Mouse (Mus musculus): ENCODE measurements around the gene Tmem102. TPM values are rescaled to one million over a fixed set of nuclear protein-coding genes. Genes with fewer than 3 reads are reported as not detected.

Tmem102 gene
- total RNA-seq, 2 experiments from 2014 or later, result not detected

DNA sequence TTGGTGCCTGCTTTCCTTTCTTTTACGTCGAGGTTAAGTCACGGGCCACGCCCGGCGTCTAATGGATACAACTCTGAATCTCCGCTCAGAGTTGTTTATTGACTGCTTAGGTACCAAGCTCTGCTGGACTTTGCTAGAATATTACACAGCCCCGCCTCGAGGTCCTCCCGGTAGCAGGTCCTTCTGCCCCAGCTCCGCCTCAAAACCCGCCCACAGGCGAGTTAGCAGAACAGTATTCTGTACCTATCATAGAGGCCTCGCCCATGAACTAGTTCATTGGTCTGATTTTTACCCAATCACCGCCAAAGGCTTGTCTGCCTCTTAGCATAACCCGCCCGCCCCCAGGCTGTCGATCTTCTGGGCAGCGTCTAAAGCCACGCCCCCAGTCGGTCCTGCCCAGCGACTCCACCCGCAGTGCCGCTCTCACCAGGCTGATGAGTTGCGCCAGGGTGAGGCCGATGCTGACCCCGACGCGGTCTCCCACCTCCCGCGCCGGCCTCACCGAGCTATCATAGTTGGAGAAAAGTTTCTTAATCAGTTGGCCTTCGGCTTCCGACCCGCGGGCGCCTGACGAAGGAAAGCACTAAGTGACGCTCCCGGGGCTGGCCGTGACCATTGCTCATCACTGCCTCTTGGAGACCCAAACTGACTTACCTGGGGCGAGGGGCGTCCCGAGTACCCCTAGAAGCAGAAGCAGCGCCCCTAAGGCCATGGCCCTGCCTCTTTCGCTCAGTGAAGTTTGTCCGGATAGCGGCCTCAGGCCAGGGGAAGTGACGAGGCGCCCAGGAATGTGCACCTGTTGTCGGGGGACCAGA is 10.0 kb downstream of the Tmem102 start, which contains the start of gene Chrnb1:
TSS of gene Chrnb1 (minus strand) at position 776 of the 815 bp plus-strand sequence.
- H3K4me3 ChIP-seq, result peak within 1 kb of the TSS; percentile 63
- TF ChIP-seq CTCF (conservative IDR thresholded peaks at IDR 0.05), result peak; percentile 44
- peak; percentile 84 to 95 for DNase-seq (ENCODE audit: low spot score in 2 of 2)
- peak within 1 kb of the TSS; percentile 77 for H3K27ac ChIP-seq

DNA sequence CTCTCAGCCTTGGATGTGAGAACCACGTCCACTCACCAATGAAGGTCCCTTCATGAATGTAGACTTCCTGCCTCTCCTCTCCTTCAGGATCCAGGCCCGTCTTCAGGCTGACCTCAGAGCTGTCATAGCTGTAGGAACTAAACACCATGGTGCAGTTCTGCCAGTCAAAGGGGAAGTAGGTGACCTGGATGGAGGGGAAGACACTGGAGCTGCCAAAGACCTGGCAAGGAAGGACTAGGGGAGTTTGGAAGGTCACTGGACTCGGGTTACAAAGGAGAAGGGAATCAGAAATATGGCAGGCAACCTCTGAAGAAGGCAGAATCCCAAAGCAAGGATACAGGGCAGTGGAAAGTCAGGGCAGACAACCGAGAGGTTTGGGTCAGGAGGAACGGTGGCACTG is 12.0 kb downstream of the Tmem102 start:
- no peak for DNase-seq (ENCODE audit: low spot score in 2 of 2)
- Histone ChIP-seq H3K4me3 (no peak overlapping the region), H3K27ac (no peak overlapping the region)
- no peak for TF ChIP-seq CTCF (conservative IDR thresholded peaks at IDR 0.05)

DNA sequence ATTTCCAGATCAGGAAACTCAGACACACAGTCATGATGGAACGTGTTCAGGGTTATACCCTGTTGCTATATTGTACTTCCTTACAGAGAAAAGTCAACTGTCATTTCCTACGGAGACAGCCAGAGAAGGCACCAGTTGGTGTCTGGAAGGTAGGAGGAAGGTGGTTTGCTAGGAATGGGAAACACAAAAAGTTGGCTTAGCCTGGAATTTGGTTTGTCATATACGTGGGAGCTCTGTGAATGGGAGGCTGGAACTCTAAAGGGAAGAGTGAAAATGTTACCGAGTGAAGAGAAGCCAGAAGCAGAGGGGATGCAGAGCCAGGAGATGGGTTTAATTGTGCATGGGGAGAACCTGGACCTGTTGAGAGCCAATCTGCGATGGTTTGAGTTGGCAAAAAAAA is 14.0 kb downstream of the Tmem102 start:
- no peak for TF ChIP-seq CTCF (conservative IDR thresholded peaks at IDR 0.05)
- Histone ChIP-seq H3K27ac (no peak overlapping the region), H3K4me3 (no peak overlapping the region)
- DNase-seq (ENCODE audit: low spot score in 2 of 2), result no peak

DNA sequence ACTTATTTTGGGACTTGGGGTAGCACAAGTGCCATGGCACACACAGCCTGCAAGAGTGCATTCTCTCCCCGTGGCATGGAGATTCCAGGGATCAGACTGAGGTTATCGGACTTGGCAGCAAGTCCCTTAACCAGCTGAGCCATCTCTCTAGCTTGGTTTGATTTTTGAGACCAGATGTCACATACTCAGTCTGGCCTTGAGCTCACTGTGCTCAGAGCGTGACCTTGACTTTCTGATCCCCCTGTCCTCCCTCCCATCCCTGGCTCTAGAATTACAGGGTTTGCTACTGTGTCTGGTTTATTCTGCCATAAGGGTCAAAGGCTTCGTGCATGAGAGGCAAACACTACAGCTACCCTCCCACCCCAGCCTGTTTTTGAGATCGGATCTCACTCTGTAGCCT is 16.0 kb downstream of the Tmem102 start:
- H3K4me3 ChIP-seq, result no peak overlapping the region
- H3K27ac ChIP-seq, result no peak overlapping the region
- no peak for TF ChIP-seq CTCF (conservative IDR thresholded peaks at IDR 0.05)
- no peak for DNase-seq (ENCODE audit: low spot score in 2 of 2)

DNA sequence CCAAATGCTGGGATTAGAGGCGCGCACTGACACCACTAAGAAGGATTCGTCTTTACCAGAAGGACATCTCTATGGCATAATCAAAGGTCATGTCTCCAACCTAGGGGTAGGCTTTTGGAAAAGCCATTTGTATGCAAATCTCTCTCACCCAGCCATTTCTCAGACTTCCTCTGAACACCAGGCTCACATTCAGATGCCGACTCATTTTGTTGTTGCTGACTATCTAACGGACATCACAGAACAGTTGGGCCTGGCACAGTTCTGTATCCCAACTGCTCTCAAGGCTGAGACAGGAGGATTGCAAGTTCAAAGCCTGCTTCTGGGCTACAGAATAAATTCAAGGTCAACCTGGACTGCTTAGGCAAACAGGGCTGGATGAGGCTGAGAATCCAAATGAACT is 18.1 kb downstream of the Tmem102 start:
- Histone ChIP-seq H3K27ac (no peak overlapping the region), H3K4me3 (no peak overlapping the region)
- no peak for DNase-seq (ENCODE audit: low spot score in 2 of 2)
- no peak for TF ChIP-seq CTCF (conservative IDR thresholded peaks at IDR 0.05)

DNA sequence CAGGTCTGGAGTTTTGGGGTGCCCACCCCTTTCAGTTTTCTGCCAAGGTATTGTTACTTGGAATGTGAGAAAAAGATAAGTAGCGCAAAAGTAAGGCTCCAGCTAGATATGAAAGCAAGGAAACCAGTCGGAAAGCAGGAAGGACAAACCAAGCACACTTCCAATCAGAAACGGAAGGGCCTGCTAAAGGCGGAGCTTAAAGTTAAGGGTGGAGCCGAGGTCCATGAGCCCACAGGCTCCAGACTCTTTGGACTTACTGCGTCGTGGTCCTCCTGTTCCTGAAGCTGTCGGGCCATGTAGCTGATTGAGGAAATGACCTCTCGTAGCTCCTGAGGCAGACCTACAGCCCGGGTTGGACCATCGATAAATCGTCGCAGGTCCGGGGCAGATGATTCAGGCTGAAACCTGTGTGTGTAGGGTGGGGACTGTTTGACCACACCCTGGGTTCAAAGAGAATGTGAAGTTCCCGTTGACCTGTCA is 20.6 kb downstream of the Tmem102 start:
- TF ChIP-seq CTCF (conservative IDR thresholded peaks at IDR 0.05), result no peak
- H3K4me3 ChIP-seq, result peak overlapping the region; percentile 10; the same call in 1 of the 2 replicates
- no peak for DNase-seq (ENCODE audit: low spot score in 2 of 2)
- no peak overlapping the region for H3K27ac ChIP-seq

DNA sequence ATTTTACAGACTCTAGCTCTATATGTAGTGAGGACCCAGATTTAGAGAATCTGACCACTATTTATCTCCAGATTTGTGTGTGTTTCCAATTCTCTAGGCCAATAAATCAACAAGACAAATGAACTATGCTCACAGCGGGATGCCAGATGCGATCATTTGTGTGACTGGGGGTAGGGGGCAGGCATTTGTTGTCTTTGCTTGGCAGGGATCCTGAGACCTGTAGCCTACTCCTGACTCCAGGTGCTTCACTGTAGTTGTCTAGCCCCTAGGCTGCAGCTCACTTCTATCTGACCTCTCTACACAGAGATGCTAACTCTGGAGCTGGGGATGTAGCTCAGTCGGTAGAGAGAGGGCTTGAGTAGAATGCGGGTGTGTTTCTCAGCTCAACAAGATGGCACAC is 23.6 kb downstream of the Tmem102 start:
- no peak for DNase-seq (ENCODE audit: low spot score in 2 of 2)
- H3K4me3 ChIP-seq, result no peak overlapping the region
- H3K27ac ChIP-seq, result no peak overlapping the region
- TF ChIP-seq CTCF (conservative IDR thresholded peaks at IDR 0.05), result no peak

DNA sequence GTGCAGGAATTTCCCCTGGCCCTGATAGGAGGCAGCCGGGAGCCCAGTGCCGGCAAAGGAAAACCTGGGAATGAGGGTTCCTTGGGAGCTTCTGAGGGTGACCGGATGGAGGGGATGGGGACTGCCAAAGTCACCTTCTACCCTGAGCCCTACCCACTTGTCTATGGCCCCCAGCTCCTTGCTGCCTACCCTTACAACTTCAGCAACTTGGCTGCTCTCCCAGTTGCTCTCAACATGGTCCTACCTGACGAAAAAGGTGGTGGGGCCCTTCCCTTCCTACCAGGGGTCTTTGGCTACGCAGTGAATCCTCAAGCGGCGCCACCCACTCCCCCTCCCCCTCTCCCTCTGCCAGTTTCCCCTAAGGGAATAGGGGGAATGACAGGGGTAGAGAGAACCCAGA is 26.4 kb downstream of the Tmem102 start:
- H3K4me3 ChIP-seq, result no peak overlapping the region
- no peak overlapping the region for H3K27ac ChIP-seq
- no peak for TF ChIP-seq CTCF (conservative IDR thresholded peaks at IDR 0.05)
- DNase-seq (ENCODE audit: low spot score in 2 of 2), result no peak

DNA sequence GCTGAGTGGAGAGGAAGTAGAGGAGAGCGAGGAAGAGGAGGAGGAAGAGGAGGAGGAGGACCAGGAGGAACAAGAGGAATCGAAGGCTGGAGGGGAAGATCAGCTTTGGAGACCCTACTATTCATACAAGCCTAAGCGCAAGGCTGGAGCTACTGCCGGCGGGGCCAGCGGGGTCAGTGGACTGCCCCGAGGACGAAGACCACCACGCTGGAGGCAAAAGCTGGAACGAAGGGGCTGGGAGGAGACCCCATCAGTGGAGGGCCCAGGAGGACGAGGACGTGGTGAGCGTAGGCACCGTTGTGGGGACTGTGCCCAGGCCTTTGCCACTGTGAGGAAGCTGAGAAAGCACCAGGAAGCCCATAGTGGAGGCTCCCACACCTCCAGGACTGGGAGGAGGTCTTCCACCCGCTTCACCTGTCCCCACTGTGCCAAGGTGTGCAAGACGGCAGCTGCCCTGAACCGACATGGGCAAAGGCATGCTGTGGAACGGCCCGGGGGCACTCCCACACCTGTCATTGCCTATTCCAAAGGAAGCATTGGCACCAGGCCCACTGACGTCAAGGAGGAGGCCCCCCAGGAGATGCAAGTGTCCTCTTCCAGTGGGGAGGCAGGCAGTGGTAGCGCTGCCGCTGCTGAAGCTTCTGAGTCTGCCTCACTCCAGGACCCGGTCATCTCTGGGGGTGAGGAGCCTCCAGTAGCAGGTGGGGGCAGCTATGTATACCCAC is 27.0 kb downstream of the Tmem102 start:
- no peak for TF ChIP-seq CTCF (conservative IDR thresholded peaks at IDR 0.05)
- no peak for DNase-seq (ENCODE audit: low spot score in 2 of 2)
- no peak overlapping the region for H3K4me3 ChIP-seq
- H3K27ac ChIP-seq, result no peak overlapping the region

DNA sequence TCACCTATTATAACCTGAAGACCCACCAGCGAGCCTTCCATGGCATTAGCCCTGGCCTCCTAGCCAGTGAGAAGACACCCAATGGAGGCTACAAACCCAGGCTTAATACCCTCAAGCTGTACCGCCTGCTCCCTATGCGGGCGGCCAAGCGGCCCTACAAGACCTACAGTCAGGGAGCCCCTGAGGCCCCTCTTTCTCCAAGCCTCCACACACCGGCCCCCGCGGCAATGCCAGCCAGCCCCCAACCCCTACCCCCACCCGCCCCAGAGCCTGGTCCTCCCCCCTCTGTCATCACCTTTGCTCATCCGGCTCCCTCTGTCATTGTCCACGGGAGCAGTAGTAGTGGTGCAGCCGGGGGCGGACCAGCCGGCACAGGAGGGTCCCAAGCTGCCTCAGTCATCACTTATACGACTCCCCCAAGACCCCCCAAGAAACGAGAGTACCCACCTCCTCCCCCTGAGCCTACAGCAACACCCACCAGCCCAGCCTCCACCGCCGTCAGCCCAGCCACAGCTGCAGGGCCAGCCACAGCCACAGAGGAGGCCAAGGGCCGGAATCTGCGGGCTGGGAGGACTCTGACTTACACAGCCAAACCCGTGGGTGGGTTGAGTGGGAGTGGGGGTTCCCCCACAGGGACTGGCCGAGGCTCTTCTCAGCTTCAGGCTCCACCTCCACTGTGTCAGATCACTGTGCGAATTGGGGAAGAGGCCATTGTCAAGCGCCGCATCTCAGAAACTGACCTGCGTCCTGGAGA is 27.7 kb downstream of the Tmem102 start:
- Histone ChIP-seq H3K4me3 (no peak overlapping the region), H3K27ac (no peak overlapping the region)
- TF ChIP-seq CTCF (conservative IDR thresholded peaks at IDR 0.05), result no peak
- DNase-seq (ENCODE audit: low spot score in 2 of 2), result no peak

DNA sequence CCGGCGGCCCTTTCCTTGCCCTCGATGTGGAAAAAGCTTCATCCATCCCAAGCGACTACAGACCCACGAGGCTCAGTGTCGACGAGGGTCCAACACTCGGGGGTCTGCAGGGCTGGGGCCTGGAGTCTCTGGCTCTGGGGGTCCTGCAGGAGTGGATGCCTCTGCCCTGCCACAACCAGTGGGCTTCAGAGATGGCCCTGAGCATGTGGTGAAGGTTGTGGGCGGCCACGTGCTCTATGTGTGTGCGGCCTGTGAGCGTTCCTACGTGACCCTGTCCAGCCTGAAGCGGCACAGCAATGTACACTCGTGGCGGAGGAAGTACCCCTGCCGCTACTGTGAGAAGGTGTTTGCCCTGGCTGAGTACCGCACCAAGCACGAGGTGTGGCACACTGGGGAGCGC is 28.9 kb downstream of the Tmem102 start:
- no peak overlapping the region for H3K27ac ChIP-seq
- no peak for DNase-seq (ENCODE audit: low spot score in 2 of 2)
- no peak for TF ChIP-seq CTCF (conservative IDR thresholded peaks at IDR 0.05)
- H3K4me3 ChIP-seq, result no peak overlapping the region

DNA sequence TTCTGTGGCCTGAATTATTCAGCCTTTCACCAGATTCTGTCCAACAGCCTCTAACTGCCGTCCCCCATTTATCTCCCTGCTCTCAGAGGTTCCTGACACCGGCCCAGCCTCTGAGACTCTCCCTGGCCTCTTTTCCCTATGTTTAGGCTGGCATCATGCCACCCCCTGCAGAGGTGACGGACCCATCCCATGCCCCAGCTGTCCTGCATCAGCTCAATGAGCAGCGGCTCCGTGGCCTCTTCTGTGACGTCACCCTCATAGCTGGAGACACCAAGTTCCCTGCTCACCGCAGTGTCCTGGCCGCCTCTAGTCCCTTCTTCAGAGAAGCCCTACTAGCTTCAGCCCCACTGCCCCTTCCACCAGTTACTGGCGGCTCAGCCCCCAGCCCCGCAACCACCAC is 29.7 kb downstream of the Tmem102 start:
- no peak overlapping the region for H3K4me3 ChIP-seq
- no peak for TF ChIP-seq CTCF (conservative IDR thresholded peaks at IDR 0.05)
- H3K27ac ChIP-seq, result no peak overlapping the region
- DNase-seq (ENCODE audit: low spot score in 2 of 2), result no peak

DNA sequence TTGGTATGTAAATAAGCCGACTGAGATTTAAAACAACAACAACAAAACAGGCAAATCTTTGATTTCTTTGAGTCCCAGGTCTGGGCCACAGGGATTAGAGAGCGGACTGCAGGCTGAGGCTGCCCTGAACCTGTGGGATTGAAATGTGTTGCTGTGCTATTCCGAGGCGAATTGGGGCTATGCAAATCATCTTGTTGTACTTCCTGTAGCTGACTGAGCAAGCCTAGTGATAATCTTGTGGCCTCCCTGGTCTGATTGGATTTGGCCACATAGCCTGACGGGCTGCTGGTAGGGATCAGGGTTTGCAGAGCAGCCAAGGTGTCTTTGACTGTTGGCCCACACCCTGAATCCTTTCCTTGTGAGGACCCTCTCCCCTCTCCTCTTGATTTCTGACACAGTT is 30.5 kb downstream of the Tmem102 start:
- H3K4me3 ChIP-seq, result no peak overlapping the region
- no peak for DNase-seq (ENCODE audit: low spot score in 2 of 2)
- TF ChIP-seq CTCF (conservative IDR thresholded peaks at IDR 0.05), result no peak
- no peak overlapping the region for H3K27ac ChIP-seq

All from layer of hippocampus, adult 2 months (tissue).